Mouse (Mus musculus): ENCODE measurements around the gene Gm26620. TPM values are rescaled to one million over a fixed set of nuclear protein-coding genes. Genes with fewer than 3 reads are reported as not detected.
A peak's percentile ranks its signal among the peaks of the same experiment; 100 is the strongest.

Gene Gm26620
- total RNA-seq (2021) = under 1 TPM; 0.31 to 0.34 TPM

DNA sequence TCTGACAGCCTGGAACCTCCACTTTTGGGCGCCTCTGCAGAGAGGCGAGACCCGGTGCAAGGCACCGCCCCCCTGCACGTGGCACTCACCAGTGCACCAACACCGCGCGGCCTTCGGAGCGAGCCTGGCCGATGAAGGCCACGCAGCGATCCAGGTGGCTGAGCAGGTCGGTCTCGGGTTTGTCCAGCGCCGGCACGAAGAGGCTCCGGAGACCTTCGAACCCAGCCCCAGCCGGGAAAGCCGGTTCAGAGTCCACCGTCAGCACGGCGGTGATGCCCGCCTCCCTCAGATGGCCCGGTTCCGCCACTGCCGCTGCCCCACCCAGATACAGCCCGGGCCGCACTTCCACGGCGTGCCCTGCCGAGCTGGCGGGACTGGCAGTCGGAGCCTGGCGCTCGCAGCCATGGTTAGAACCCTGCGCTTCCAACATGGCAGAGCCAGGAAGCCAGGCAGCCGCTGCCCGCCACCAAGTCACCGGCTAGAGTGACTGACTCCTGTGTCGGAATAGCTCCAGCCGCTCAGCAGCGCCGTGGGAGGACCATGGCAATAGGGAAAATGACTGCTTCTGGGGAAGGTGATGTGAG lies at the start of gene Gm26620, which contains the start of gene Dusp12:
Gm26620 (plus strand) TSS at position 88 of the 584 bp plus-strand sequence.
Dusp12 (minus strand) TSS at position 563 of the 584 bp plus-strand sequence.
- peak; percentile 67 for DNase-seq (ENCODE audit: low spot score)
- intact Hi-C loops (cut with DNase I) = loop anchor here (2.0 kb wide), 1 partner anchor 16 kb away; no protein-coding TSS in a partner anchor

DNA sequence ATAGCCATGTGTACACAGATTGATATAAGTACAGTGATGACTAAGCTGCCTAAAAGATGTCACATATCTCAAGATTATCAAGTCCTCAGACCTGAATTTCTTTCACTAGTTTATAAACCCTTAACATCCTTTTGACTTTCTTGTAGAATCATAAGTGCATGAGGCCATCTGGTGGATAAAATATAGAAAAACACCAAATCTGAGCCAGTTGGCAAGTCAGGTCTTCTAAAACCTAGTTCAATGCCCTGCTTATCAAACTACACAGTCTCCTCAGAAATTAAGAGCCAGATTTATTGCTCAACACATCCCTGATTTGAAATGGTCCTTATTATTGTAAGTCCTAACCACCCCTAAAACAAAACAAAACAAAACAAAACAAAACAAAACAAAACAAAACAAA lies 45.2 kb upstream of the Gm26620 start:
- intact Hi-C loops (cut with DNase I) = loop anchor here (1.0 to 10.0 kb wide), 2 partner anchors 207 to 555 kb away; no protein-coding TSS in a partner anchor
- DNase-seq (ENCODE audit: low spot score) = no peak

DNA sequence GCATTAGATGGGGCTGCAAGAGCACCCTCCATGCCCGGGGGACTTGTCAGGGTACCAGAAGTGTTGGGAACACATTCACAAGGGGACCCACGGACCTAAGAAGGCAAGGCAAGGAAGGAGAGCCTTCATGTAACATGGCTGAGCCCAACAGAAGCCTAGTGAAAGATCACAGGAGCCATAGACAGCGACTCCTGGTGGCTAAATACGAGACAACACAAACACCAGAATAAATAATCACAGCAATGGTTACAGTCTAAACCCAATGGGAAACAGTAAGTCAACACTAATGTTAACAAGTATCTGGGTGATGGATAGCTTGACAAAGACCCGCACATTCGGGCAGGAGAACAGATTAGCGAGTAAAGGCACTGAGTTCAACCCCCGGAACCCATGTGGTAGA lies 40.5 kb upstream of the Gm26620 start:
- no peak for DNase-seq (ENCODE audit: low spot score)
- intact Hi-C loops (cut with DNase I) = no loop called here

DNA sequence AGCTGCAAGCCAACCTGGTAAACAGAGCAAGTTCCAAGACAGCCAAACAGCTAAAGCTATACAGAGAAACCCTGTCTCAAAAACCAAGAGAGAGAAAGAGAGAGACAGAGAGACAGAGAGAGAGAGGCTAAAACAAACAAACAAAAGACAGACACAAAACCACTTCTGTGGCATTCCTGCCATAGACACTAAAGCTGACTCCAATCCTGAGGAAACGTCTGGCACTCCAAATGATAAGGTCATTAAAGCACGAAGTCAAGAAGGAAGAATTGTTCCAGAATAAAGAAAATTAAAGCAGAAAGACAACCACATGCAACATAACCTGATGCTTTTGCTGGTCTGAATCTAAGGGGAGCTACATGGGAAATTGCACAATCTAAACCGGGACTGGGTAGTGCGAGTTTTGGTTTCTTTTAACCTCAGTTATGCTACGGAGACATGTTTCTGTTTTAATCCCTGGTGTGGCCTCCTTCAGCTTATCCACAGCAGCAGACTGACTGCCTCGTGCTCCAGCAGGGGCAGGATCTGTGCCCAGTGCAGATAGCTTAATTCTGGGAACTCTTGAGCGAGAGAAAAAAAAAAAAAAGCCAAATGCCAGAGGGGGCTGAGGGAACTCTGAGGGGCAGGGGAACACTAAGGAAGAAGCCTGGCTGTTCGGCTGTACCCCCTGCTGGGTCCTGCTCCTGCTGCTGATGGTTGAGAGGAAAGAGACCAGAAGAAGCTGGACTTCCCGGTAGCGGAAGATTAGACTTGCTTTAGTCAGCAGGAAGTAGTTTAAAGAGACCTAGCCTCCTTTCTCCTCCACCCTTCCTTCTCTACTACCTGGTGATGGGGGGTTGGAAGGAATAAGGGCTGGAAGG lies 39.2 kb upstream of the Gm26620 start:
- no peak for DNase-seq (ENCODE audit: low spot score)
- intact Hi-C loops (cut with DNase I) = no loop called here

DNA sequence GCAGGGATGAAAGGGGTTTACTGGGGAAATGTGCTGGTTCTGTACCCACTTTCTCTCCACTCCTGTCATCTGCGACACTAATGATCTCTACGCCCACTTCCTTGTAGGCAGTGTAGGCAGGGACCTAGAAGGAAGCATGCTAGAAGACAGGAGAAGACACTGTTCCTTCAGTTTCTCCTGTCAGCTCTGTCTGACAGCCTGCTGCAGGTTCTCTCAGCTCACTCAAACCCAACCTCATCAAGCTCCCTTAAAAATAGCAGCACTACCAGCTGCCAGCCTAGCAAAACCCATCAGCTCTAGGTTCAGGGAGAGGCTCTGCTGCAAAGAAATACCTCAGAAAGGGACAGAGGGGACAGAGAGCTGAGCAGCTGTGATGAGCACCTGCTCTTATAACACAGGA lies 34.9 kb upstream of the Gm26620 start:
- no peak for DNase-seq (ENCODE audit: low spot score)
- intact Hi-C loops (cut with DNase I) = no loop called here

DNA sequence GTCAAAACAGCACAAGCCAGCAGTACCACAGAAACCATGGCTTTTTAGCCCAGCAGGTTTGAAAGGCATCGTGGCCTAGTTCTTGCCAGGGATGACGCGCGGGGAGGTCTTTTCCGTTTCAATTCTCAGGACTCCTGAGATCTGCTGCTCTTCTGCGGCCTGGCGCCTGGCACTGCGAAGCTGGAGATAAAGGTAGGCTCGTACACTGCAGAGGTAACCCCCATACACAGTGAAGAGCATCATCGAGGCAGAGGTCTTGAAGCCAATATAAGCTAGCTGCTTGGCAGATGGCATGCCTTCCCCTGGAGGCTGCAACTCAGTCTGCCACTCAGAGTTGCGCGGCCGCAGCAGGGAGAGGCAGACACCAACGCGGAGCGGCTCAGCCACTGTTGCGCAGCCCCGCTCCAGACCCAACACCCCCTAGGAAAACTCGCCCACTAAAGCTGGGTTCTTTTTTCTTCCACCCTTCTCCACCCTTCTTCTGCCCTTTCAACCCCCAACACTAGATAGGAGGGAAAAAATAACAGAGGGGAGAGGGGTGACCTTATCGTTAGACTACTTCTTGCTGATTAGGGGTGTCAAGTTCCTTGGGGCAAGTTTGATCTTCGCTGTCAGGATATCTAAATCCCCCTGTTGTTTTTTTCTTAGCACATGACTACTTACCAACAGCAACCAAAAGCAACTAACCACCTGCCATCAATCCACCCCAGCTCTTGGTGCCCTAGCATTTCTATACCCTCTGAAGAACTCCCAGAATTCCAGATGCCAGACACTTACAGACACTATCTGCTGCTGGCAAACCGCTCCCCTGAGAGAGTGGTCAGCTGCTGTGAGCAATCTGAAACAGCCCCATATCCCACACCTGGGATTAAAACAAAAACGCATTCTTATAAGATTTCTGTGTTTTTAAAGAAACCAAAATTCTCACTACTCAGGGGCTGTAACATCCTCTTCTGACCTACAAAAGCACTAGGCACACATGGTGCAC lies 33.9 kb upstream of the Gm26620 start:
- intact Hi-C loops (cut with DNase I) = no loop called here
- DNase-seq (ENCODE audit: low spot score) = no peak

DNA sequence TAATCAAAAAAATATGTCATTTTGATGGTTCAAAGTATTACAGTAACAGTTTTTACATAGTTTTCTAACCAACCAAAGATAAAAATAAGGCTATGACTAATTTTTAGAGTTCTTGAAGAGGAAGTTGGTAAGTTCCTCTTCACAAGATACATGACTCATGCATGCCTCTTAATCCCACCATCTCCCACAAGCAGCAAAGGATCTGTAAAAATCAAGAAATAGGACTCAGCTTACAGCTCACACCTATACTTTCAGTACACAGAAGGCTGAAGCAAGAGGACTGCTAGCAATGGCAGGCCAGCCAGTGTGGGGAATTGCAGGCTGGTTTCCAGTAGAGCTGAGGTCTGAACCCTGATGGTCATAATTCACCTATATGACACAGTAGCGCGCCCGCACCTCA lies 31.3 kb upstream of the Gm26620 start:
- intact Hi-C loops (cut with DNase I) = no loop called here
- no peak for DNase-seq (ENCODE audit: low spot score)

DNA sequence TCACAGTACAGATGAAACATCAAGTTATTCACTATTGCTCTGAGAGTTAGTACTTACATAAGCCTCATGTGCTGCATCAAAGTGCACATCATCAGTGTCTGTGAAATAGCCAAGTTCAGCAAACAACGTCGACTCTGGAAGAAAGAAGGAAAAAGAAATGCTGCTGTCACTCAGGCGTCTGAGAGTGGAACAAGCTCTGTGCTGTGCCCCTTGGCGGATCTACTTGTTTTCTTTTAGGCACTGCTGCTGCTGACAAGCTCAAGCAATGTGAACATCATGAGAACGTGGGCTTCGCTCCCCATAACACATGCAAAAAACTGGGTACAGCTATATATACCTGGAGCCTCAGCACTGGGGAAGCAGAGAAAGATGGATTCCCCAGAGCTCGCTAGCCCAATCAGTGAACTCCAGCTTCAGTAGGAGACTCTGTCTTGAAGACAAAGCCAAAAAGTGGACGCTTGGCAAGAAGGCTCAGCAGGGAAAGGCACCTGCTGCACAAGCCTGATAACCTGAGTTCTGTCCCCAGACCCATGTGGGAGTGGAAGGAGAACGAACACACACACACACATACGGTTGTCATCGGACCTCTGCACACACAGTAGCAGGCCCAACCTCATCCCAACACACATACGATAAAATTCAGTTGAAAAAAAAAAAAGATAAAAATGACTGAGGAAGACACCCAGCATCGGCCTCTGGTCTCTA lies 29.7 kb upstream of the Gm26620 start:
- intact Hi-C loops (cut with DNase I) = no loop called here
- no peak for DNase-seq (ENCODE audit: low spot score)

DNA sequence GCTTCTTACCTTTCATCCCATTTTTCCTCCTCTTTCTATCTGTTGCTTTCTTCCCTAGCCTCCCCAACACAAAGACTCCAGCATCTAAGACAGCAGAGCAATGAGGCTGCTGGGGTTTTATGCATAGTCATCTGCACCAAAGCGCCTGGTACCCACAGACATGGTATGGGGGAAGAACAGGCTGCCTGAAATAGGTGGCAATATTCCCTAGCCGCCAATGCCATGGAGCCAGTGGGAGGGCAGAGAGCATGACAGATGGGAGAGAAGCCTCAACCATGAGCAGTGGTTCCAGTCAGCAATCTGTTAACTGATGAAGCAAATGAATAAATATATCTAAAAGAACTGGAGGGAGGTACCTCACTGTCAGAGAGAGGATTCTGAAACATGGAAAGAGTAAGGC lies 27.5 kb upstream of the Gm26620 start:
- intact Hi-C loops (cut with DNase I) = no loop called here
- no peak for DNase-seq (ENCODE audit: low spot score)

DNA sequence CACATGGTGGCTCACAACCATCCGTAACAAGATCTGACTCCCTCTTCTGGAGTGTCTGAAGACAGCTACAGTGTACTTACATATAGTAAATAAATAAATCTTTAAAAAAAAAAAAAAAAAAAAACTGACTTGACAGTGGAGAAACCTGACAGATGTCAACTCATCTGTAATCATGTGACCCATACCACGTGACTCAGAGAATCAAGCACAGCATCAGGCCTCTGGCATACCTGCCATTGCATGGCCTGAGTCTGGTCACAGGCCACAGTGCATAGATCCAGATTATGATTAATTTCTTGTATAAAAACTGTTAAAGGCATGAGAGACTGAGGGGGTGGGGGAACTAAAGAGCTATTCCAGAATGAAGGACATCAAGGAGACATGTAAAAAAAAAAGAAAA lies 26.0 kb upstream of the Gm26620 start:
- no peak for DNase-seq (ENCODE audit: low spot score)
- intact Hi-C loops (cut with DNase I) = no loop called here

DNA sequence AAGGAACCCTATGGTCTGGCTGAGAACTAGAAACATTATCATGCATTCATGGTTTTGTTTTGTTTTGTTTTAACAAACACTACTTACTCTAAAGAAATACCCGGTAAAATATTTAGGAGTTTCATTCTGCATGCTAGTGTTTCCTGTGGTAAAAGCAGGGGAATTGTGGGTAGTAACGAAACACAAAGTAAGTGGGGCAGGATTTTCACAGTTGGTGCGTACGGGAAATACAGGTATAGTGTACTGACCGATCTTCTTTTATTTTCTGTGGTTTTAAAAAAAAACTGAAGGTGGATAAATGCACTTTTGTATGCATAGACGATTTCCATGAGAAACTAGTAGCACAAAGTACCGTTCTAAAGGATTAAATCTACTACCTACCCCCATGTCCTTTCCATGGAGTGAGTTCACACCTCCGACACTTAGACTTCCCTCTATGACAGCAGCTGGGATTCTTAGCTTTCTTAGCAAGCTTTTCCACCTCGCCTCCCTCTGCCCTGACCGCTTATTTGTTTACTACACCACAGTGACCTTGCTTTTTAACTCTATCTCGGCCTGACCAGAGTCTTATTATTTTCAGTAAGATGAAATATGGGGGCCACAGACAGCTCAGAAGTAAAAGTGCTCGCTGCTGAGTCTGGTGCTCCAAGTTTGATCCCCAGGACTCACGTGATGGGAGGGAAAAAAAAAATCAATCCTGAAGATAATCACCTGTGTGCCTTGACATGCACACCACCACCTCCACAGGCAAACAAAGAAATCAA lies 23.0 kb upstream of the Gm26620 start:
- intact Hi-C loops (cut with DNase I) = no loop called here
- no peak for DNase-seq (ENCODE audit: low spot score)

DNA sequence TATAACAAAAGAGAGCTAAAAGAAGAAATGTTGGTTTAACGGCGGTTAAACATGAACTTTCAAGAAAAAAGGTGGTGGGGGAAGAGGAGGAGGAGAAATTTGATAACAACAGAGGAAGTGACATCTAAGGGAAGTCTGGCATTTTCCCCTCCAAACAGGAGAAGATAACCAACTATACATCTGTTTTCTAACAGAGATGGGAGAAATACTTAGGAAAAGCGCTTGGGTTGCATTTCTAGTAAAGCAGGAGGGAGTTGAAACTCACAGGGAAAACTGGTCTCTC lies 22.5 kb upstream of the Gm26620 start:
- intact Hi-C loops (cut with DNase I) = no loop called here
- no peak for DNase-seq (ENCODE audit: low spot score)

DNA sequence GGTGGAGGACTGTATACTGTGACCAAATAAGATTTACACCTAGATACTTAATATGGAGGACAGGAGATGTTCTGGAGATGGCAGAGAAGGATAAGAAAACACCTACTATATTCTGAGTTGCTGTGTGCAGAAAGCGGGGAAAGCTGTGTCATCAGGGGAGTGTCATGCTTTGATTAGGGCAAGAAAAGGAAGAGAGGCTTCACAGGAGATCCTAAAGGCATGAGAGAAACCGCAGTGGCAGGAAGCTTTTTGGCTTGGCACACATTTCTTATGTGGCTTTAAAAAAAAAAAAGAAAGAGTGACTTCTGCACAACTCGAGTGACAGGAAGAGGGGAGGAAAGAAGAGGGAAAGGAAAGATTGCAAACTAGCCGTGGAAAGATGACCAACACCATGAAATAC lies 21.8 kb upstream of the Gm26620 start:
- no peak for DNase-seq (ENCODE audit: low spot score)
- intact Hi-C loops (cut with DNase I) = no loop called here

DNA sequence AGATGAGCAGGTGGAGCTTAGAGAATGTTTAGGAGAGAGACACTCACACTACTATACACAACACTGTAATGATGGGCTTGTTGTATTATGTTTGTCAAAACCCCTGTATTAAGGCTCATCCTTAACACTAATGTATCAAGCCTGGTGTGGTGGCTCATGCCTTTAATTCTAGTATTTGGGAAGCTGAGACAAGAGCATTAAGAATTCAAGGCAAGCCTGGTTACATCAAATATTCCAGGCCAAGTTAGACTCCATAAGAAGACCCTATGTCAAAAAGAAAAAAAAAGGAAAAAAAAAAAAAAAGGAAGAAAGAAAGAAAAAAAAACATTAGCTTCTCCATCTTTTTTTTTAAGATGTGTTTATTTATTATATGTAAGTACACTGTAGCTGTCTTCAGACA lies 20.6 kb upstream of the Gm26620 start:
- intact Hi-C loops (cut with DNase I) = no loop called here
- DNase-seq (ENCODE audit: low spot score) = no peak

DNA sequence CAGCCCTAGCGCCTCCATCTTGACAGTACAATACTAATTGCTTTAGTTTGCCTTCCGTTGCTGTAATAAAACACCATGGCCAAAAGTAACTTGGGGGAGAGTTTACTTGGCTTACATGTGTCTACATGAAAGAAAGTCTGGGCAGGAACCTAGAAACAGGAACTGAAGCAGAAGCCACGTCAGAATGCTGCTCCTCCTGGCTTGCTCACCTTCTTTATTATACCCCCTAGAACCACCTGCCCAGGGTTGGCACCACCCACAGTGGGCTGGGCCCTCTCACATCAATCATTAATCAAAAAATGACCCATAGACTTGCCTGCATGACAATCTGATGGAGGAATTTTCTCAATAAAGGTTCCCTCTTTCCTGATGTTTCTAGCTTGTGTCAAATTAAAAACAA lies 20.1 kb upstream of the Gm26620 start:
- intact Hi-C loops (cut with DNase I) = no loop called here
- no peak for DNase-seq (ENCODE audit: low spot score)

DNA sequence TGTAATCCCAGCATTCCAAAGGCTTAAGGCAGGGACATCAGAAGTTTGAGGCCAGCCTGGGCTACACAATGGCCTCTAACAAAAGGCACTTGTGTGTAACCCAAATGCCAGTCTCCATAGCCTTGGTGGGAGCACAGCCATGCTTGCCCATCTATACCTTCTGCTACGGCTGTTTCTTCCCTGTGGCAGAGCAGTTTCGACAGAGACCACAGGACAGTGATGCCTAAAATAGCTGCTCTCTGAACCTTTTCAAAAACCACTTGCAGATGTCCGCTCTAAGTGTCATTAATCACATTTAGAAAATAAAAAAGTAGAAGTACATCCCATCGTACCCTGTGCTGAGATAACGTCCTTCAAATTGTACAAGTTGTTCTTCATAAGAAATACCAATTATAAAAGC lies 19.5 kb upstream of the Gm26620 start:
- intact Hi-C loops (cut with DNase I) = no loop called here
- DNase-seq (ENCODE audit: low spot score) = no peak

DNA sequence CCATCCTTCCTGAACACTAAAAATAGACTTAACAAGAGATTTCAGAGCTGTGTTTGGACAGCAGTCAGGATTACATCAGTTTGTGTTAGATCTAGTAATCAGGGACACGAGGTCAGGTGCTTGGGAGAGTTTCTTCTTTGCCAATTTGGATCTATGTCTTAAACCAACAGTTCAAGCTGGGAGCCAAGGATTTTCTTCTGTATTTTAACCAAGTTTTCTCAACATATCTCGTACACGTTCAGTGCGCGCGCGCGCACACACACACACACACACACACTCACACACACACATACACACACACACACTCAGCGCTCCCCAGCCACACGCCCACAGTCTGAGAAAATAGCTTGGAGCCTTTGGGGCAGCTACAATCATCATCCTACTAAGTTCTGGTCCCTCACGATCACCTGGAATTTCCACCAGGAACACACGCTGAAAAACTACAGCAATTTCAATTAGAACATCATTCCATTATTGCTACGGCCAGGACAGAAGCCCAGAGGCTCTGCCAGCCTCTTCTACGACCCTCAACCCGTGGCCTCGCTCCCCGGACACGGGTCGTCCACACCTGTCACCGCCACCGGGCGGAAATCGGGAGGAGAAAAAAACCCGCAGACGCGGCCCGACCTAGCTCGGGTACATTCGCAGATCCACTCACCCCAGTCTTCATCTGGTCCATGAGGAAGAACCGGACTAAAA lies 17.7 kb upstream of the Gm26620 start:
- no peak for DNase-seq (ENCODE audit: low spot score)
- intact Hi-C loops (cut with DNase I) = no loop called here

DNA sequence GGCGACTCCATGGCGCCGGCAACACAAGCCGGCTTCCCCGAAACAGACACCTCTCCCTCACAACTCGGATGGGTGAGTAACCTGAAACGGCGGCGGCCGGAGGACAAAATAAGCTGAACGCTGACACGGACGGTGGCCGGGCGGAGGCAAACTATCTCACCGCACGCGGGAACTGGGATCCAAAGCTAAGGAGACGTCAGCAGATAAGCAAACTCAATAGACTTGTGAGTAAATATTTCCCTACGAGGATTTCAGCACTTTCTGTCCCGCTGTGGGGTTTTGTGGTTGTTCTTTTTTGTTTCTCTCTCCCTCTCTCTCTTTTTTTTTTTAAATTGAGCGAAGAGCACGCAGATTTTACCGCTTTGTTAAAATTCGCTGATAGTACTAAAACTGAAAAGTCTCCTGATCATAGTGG lies 17.2 kb upstream of the Gm26620 start, which contains the start of gene Atf6:
Atf6 (minus strand) TSS at position 81 of the 415 bp plus-strand sequence.
- peak; percentile 88 for DNase-seq (ENCODE audit: low spot score)
- intact Hi-C loops (cut with DNase I) = loop anchor here (2.0 kb wide), 1 partner anchor 17 kb away; the partner anchor contains the start of genes Dusp12 and Gm26620

Measured in heart, postnatal 25 days (tissue).